Mouse (Mus musculus) hematopoietic stem cell, adult 5-6 weeks (primary cell): ENCODE data around the gene Nfkbie. TPM values are rescaled to one million over a fixed set of nuclear protein-coding genes. Genes with fewer than 3 reads are reported as not detected.

Source experiments
- ATAC-seq, 2 experiments: fragments of 125-278 bp in 1 of 2; replicated peaks in 1 of 2; 2 replicates each; pipeline ENCODE4 v1.8.0; 2016 to 2017; ENCODE audit warnings: inconsistent platforms in 2 of 2, mild to moderate bottlenecking in 2 of 2, moderate number of reproducible peaks in 2 of 2, low read depth in 1 of 2, moderate TSS enrichment in 1 of 2; ENCODE audit not compliant: low FRiP score in 2 of 2, poor library complexity in 2 of 2, severe bottlenecking in 2 of 2, insufficient read depth in 1 of 2, low TSS enrichment in 1 of 2
- total RNA-seq: library from RNA; stranded (forward); fragments of 172-1452, 232-1000 nt; gene quantifications from 2 replicates; pipeline ENCODE4 v1.2.3, GENCODE M21; 2017

Nfkbie gene
- total RNA-seq, 1 experiment from 2014 or later = 20.5 TPM

- ATAC-seq = peak; percentile 14 to 27
These were observed 16.9 kb downstream of the Nfkbie start for GRCm38 (mm10) chr17:45572103-45573086.

GRCm38 (mm10) chr17:45573087-45573779, 17.7 kb downstream of the Nfkbie start, which contains the start of gene Hsp90ab1:
TSS of gene Hsp90ab1 (minus strand) at chr17:45573271.
- peak; percentile 58 to 68 for ATAC-seq

- peak; percentile 42 to 62 for ATAC-seq
These were observed 18.2 kb downstream of the Nfkbie start for GRCm38 (mm10) chr17:45573780-45574123.

GRCm38 (mm10) chr17:45574129-45574761, 18.7 kb downstream of the Nfkbie start:
- peak; percentile 27 to 33 for ATAC-seq

GRCm38 (mm10) chr17:45575123-45575897, 19.8 kb downstream of the Nfkbie start:
- no peak for ATAC-seq

- no peak for ATAC-seq
These were observed 22.7 kb downstream of the Nfkbie start for GRCm38 (mm10) chr17:45578242-45578641.

GRCm38 (mm10) chr17:45578843-45579242, 23.3 kb downstream of the Nfkbie start:
- ATAC-seq = no peak

GRCm38 (mm10) chr17:45579554-45579953, 24.1 kb downstream of the Nfkbie start:
- ATAC-seq = no peak

GRCm38 (mm10) chr17:45580958-45581477, 25.5 kb downstream of the Nfkbie start:
- ATAC-seq = no peak

GRCm38 (mm10) chr17:45581567-45581983, 26.1 kb downstream of the Nfkbie start:
- ATAC-seq = peak; percentile 52 to 60

GRCm38 (mm10) chr17:45582188-45582587, 26.7 kb downstream of the Nfkbie start:
- no peak for ATAC-seq

GRCm38 (mm10) chr17:45582715-45583355, 27.3 kb downstream of the Nfkbie start:
- ATAC-seq = no peak

GRCm38 (mm10) chr17:45584096-45584896, 28.8 kb downstream of the Nfkbie start:
- ATAC-seq = peak; percentile 10 to 19; a peak in 2 of 4 replicates

- peak; percentile 46 to 55; a peak in 2 of 4 replicates for ATAC-seq
These were observed 29.6 kb downstream of the Nfkbie start for GRCm38 (mm10) chr17:45584939-45585678.
